Mouse (Mus musculus) heart, embryonic 16.5 days (tissue): ENCODE results near the gene Senp5. TPM values are rescaled to one million over a fixed set of nuclear protein-coding genes. Genes with fewer than 3 reads are reported as not detected.
A peak's percentile ranks its signal among the peaks of the same experiment; 100 is the strongest.

Source experiments
- ATAC-seq: fragments of 200-750 bp; cut with Nextera tagmentation; replicated peaks from 2 replicates; pipeline ENCODE4 v1.8.0; 2017; ENCODE audit warnings: moderate number of reproducible peaks; ENCODE audit not compliant: insufficient read depth, low FRiP score; ENCODE audit errors: extremely low read depth
- H3K27ac ChIP-seq: fragments of 300-500 bp; sonication (generic); 2 replicates; pipeline ENCODE4 v1.5.1; 2014; ENCODE audit warnings: mild to moderate bottlenecking, low read length, control low read depth, moderate library complexity
- H3K27me3 ChIP-seq: fragments of 300-500 bp; sonication (generic); 2 replicates; pipeline ENCODE4 v1.6.1; 2014; ENCODE audit warnings: low read length, mixed read lengths; ENCODE audit not compliant: control insufficient read depth, insufficient read depth
- H3K36me3 ChIP-seq: fragments of 300-500 bp; sonication (generic); 2 replicates; pipeline ENCODE4 v1.6.1; 2014; ENCODE audit not compliant: control insufficient read depth, insufficient read depth
- H3K4me1 ChIP-seq: fragments of 300-500 bp; sonication (generic); 2 replicates; pipeline ENCODE4 v1.6.1; 2014; ENCODE audit warnings: low read length, mixed read lengths; ENCODE audit not compliant: control insufficient read depth, insufficient read depth
- H3K4me2 ChIP-seq: fragments of 300-500 bp; sonication (generic); 2 replicates; pipeline ENCODE4 v1.6.1; 2014; ENCODE audit warnings: low read depth, mild to moderate bottlenecking, control low read depth, low read length
- H3K4me3 ChIP-seq: fragments of 300-500 bp; sonication (generic); 2 replicates; pipeline ENCODE4 v1.5.1; 2014; ENCODE audit warnings: mild to moderate bottlenecking, control low read depth, low read length
- H3K9ac ChIP-seq: fragments of 300-500 bp; sonication (generic); 2 replicates; pipeline ENCODE4 v1.6.1; 2014; ENCODE audit warnings: low read length, control low read depth
- H3K9me3 ChIP-seq: fragments of 300-500 bp; sonication (generic); replicated peaks from 2 replicates; pipeline ENCODE4 v1.6.1; 2016; ENCODE audit warnings: low read length; ENCODE audit not compliant: control insufficient read depth
- WGBS: fragments of 180-500 bp; shearing (Covaris S2); extraction: QIAGEN DNeasy Blood & Tissue Kit; methylation state at CpG from one replicate; pipeline ENCODE4 v1.1.7; 2014; 5-methylcytosine and 5-hydroxymethylcytosine counted together
- polyA plus RNA-seq: library from polyadenylated mRNA; unstranded; fragments of >200 nt; fragmentation: Nextera tagmentation; extraction: Ambion mirVana; gene quantifications from 2 replicates; pipeline ENCODE4 v1.2.1, GENCODE M21; 2015

Senp5 gene
- polyA plus RNA-seq, result 10.0 TPM in 2 replicates

DNA sequence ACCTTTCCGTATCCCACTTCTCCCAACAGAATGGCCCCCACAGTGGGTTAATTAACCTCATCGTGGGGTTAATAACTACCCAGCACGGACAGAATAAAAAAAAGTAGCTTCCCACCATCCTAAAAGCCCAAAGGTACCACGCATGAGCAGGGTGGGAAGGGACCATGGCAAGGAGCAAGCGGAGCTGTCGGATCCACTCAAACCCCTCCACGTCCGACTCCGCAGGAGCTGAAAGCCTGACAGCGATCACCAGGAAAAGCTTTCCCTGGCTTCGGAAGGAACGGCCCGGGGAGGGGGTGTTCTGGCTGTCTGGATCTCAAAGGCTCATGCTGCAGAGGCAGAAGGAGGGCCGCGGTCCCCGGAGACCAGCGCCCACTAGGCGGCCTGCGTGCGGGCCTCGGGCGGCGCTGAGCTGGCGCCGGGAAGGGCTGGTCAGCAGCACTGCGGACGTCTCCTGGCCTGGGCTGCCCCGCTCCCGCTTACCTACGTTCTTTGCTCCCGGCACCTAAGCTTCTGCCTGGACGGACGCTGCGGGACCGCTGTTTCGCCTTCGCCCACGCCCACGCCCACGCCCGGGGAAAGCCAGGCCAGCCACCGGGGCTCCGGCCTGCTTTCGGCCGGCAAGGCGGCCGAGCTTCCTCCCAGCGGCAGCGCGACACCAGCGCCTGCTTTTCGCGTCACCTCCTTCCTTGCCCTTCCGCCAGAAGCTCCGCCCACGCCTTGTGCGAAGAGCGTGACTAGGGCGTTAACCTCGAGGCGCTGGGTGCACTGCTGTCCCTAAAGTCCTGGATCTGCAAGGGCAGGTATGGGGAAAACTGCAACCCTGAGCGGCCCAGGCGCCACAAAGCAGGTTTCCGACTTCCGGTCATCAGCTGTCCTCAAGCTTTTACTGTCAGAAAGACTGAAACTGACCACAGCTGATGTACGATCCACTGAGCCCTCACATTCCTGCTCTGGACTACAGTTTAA, at the start of gene Senp5:
Gene Senp5 (minus strand): TSS at position 779 of the 969 bp plus-strand sequence.
- peak; percentile 98 for ATAC-seq
- H3K4me2 ChIP-seq, result peak within 1 kb of the TSS; percentile 89

GRCm38 (mm10) chr16:32042367-32042766, 39.3 kb upstream of the Senp5 start:
- 86% methylated on average over 4 of the region's 4 CpGs for WGBS
- H3K4me1 ChIP-seq, result no peaks in the 10 kb centered on the region
- H3K4me2 ChIP-seq, result no peak overlapping the region
- H3K9ac ChIP-seq, result no peak overlapping the region
- no peak for ATAC-seq
- no peak overlapping the region for H3K4me3 ChIP-seq
- H3K27ac ChIP-seq, result no peak overlapping the region
- H3K36me3 ChIP-seq, result peaks cover 63% of the 10 kb centered on the region
- H3K27me3 ChIP-seq, result no peaks in the 10 kb centered on the region
- H3K9me3 ChIP-seq, result no peaks in the 10 kb centered on the region

More for the DNA sequence above, at the start of gene Senp5:
- Histone ChIP-seq H3K27ac (peak within 1 kb of the TSS; percentile 79), H3K9ac (peak within 1 kb of the TSS; percentile 96), H3K9me3 (no peaks in the 10 kb centered on the region), H3K36me3 (no peaks in the 10 kb centered on the region), H3K4me3 (peak within 1 kb of the TSS; percentile 99), H3K27me3 (no peaks in the 10 kb centered on the region), H3K4me1 (peaks cover 14% of the 10 kb centered on the region)
- WGBS, result under 1% methylated on average over 66 of the region's 66 CpGs

GRCm38 (mm10) chr16:32019678-32020077, 16.6 kb upstream of the Senp5 start:
- no peak for ATAC-seq
- 95% methylated on average over 9 of the region's 9 CpGs for WGBS
- H3K36me3 ChIP-seq, result peaks cover 52% of the 10 kb centered on the region

DNA sequence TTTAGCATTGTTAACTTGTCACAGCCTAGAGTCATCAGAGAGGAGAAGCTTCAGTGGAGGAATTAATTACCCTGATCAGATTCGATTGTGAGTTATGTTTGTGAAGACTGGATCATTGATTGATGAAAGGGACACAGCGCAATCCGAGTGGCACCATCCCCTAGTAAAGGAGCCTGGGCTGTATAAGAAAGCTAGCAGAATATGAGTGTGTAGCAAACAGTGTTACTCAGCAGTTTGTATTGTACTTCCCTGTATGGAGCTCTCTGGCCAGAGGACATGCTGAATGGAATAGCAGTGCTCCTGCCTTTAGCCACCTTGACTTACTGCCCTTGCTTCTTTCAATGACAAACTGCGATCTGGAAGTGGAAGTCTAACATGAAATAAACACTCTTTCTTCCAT, 7.2 kb upstream of the Senp5 start:
- WGBS, result 84% methylated on average over 4 of the region's 4 CpGs

More at GRCm38 (mm10) chr16:32019678-32020077, 16.6 kb upstream of the Senp5 start:
- Histone ChIP-seq H3K27me3 (no peaks in the 10 kb centered on the region), H3K4me3 (no peak overlapping the region), H3K9me3 (no peaks in the 10 kb centered on the region), H3K4me1 (no peaks in the 10 kb centered on the region), H3K27ac (no peak overlapping the region), H3K9ac (no peak overlapping the region), H3K4me2 (no peak overlapping the region)

GRCm38 (mm10) chr16:32009913-32010312, 6.8 kb upstream of the Senp5 start:
- no peak overlapping the region for H3K9ac ChIP-seq
- 33% methylated on average over 5 of the region's 5 CpGs for WGBS
- no peak for ATAC-seq

More for the DNA sequence above, 7.2 kb upstream of the Senp5 start:
- no peaks in the 10 kb centered on the region for H3K4me1 ChIP-seq
- H3K36me3 ChIP-seq, result no peaks in the 10 kb centered on the region
- H3K4me2 ChIP-seq, result no peak overlapping the region
- no peak overlapping the region for H3K4me3 ChIP-seq
- no peaks in the 10 kb centered on the region for H3K27me3 ChIP-seq
- no peak overlapping the region for H3K9ac ChIP-seq
- no peaks in the 10 kb centered on the region for H3K9me3 ChIP-seq
- no peak overlapping the region for H3K27ac ChIP-seq
- ATAC-seq, result no peak

GRCm38 (mm10) chr16:32008529-32009293, 5.6 kb upstream of the Senp5 start:
- no peaks in the 10 kb centered on the region for H3K9me3 ChIP-seq
- no peak overlapping the region for H3K4me2 ChIP-seq
- no peaks in the 10 kb centered on the region for H3K36me3 ChIP-seq
- H3K9ac ChIP-seq, result no peak overlapping the region
- H3K4me1 ChIP-seq, result peaks cover under 1% of the 10 kb centered on the region
- no peaks in the 10 kb centered on the region for H3K27me3 ChIP-seq
- WGBS, result 65% methylated on average over 10 of the region's 10 CpGs
- no peak for ATAC-seq
- no peak overlapping the region for H3K27ac ChIP-seq
- no peak overlapping the region for H3K4me3 ChIP-seq

More at GRCm38 (mm10) chr16:32009913-32010312, 6.8 kb upstream of the Senp5 start:
- no peak overlapping the region for H3K27ac ChIP-seq
- no peaks in the 10 kb centered on the region for H3K9me3 ChIP-seq
- H3K4me1 ChIP-seq, result no peaks in the 10 kb centered on the region
- no peak overlapping the region for H3K4me2 ChIP-seq
- no peaks in the 10 kb centered on the region for H3K36me3 ChIP-seq
- no peaks in the 10 kb centered on the region for H3K27me3 ChIP-seq
- no peak overlapping the region for H3K4me3 ChIP-seq

DNA sequence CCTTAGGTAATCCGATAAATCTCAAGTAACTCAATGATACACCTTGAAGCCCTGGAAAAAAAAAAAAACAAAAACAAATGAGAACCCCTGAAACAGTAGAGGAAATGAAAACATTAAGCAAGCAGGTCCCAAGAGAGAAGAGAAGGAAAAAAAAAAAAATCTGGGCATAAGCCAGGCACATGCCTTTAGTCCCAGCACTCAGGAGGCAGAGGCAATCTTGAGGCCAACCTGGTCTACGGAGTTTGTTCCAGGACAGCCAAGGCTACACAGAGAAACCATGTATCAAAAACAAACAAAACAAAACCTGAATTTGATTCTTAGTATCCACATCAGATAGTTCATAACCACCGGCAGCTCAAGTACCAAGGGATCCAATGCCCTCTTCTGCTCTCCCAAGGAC, 1.6 kb upstream of the Senp5 start:
- no peak for ATAC-seq
- WGBS, result 92% methylated on average over 3 of the region's 3 CpGs

DNA sequence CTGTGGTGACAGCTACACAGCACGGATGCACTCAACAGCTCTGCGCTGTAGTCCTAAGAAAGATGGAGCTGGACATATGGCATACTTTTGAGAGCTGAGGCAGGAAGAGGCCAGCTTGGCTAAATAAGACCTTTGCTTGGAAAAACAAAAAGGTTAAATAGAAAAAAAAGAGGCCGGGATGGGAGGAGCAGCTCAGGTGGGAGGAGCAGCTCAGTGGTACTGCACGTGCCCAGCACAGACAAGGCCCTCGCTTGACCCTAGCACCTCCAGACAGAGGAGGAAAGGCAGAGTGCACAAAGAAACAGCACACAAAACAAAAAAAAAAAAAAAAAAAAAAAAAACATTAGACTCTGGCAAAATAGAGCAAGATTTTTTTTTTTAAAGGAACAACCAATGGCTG, 6.7 kb downstream of the Senp5 start:
- H3K9ac ChIP-seq, result no peak overlapping the region
- ATAC-seq, result no peak
- 84% methylated on average over 5 of the region's 5 CpGs for WGBS
- no peaks in the 10 kb centered on the region for H3K4me1 ChIP-seq
- 0 out of 2 replicates have a peak, but pooled peaks cover 2% of the 10 kb centered on the region for H3K36me3 ChIP-seq
- H3K4me2 ChIP-seq, result no peak overlapping the region
- H3K27me3 ChIP-seq, result no peaks in the 10 kb centered on the region
- no peaks in the 10 kb centered on the region for H3K9me3 ChIP-seq
- no peak overlapping the region for H3K4me3 ChIP-seq
- H3K27ac ChIP-seq, result no peak overlapping the region

More for the DNA sequence above, 1.6 kb upstream of the Senp5 start:
- no peak overlapping the region for H3K4me3 ChIP-seq
- H3K27me3 ChIP-seq, result no peaks in the 10 kb centered on the region
- no peak overlapping the region for H3K27ac ChIP-seq
- H3K36me3 ChIP-seq, result no peaks in the 10 kb centered on the region
- H3K4me2 ChIP-seq, result no peak overlapping the region
- H3K9me3 ChIP-seq, result no peaks in the 10 kb centered on the region
- no peak overlapping the region for H3K9ac ChIP-seq
- peaks cover 14% of the 10 kb centered on the region for H3K4me1 ChIP-seq
